Mouse (Mus musculus): ENCODE results near the gene Ano2. TPM values are rescaled to one million over a fixed set of nuclear protein-coding genes. Genes with fewer than 3 reads are reported as not detected.

Ano2 gene
- polyA plus RNA-seq, 1 experiment: not detected

- H3K4me3 ChIP-seq (ENCODE audit: low read depth, low read length): no peak overlapping the region
- H3K4me1 ChIP-seq (ENCODE audit: control insufficient read depth, insufficient read depth, low read length): no peaks in the 10 kb centered on the region
- H3K9ac ChIP-seq (ENCODE audit: low read depth, poor library complexity, severe bottlenecking): no peak overlapping the region
- no peaks in the 10 kb centered on the region for H3K9me3 ChIP-seq (replicated peaks; ENCODE audit: control insufficient read depth, insufficient read depth, low read length, poor library complexity, severe bottlenecking)
- no peak overlapping the region for H3K27ac ChIP-seq (ENCODE audit: insufficient read depth, low read length)
- no peaks in the 10 kb centered on the region for H3K36me3 ChIP-seq (ENCODE audit: control insufficient read depth, insufficient read depth, low read length, poor library complexity, severe bottlenecking)
- TF ChIP-seq CTCF (IDR thresholded peaks at IDR 0.05; ENCODE audit: low read depth, low read length): peak; percentile 38
- no peak for TF ChIP-seq POLR2A (IDR thresholded peaks at IDR 0.05; ENCODE audit: insufficient read depth, low read length)
- no peaks in the 10 kb centered on the region for H3K27me3 ChIP-seq (ENCODE audit: control insufficient read depth, insufficient read depth, low read length, poor library complexity, severe bottlenecking)
Observed at GRCm38 (mm10) chr6:126045931-126046330, 355.7 kb downstream of the Ano2 start.

- TF ChIP-seq CTCF (IDR thresholded peaks at IDR 0.05; ENCODE audit: low read depth, low read length) (no peak), POLR2A (IDR thresholded peaks at IDR 0.05; ENCODE audit: insufficient read depth, low read length) (no peak), EP300 (IDR thresholded peaks at IDR 0.05; ENCODE audit: insufficient read depth, low read depth, low read length) (no peak)
- no peak overlapping the region for H3K9ac ChIP-seq (ENCODE audit: low read depth, poor library complexity, severe bottlenecking)
Observed at GRCm38 (mm10) chr6:126048206-126048605, 358.0 kb downstream of the Ano2 start.

GRCm38 (mm10) chr6:126053136-126053535 lies 362.9 kb downstream of the Ano2 start:
- Histone ChIP-seq H3K27me3 (ENCODE audit: control insufficient read depth, insufficient read depth, low read length, poor library complexity, severe bottlenecking) (no peaks in the 10 kb centered on the region), H3K9ac (ENCODE audit: low read depth, poor library complexity, severe bottlenecking) (no peak overlapping the region), H3K36me3 (ENCODE audit: control insufficient read depth, insufficient read depth, low read length, poor library complexity, severe bottlenecking) (no peaks in the 10 kb centered on the region), H3K4me3 (ENCODE audit: low read depth, low read length) (no peak overlapping the region), H3K27ac (ENCODE audit: insufficient read depth, low read length) (no peak overlapping the region), H3K9me3 (replicated peaks; ENCODE audit: control insufficient read depth, insufficient read depth, low read length, poor library complexity, severe bottlenecking) (no peaks in the 10 kb centered on the region), H3K4me1 (ENCODE audit: control insufficient read depth, insufficient read depth, low read length) (no peaks in the 10 kb centered on the region)
- TF ChIP-seq POLR2A (IDR thresholded peaks at IDR 0.05; ENCODE audit: insufficient read depth, low read length) (no peak), CTCF (IDR thresholded peaks at IDR 0.05; ENCODE audit: low read depth, low read length) (no peak), EP300 (IDR thresholded peaks at IDR 0.05; ENCODE audit: insufficient read depth, low read depth, low read length) (no peak)

More at GRCm38 (mm10) chr6:126048206-126048605, 358.0 kb downstream of the Ano2 start:
- no peak overlapping the region for H3K4me3 ChIP-seq (ENCODE audit: low read depth, low read length)
- no peaks in the 10 kb centered on the region for H3K4me1 ChIP-seq (ENCODE audit: control insufficient read depth, insufficient read depth, low read length)
- H3K9me3 ChIP-seq (replicated peaks; ENCODE audit: control insufficient read depth, insufficient read depth, low read length, poor library complexity, severe bottlenecking): no peaks in the 10 kb centered on the region
- no peak overlapping the region for H3K27ac ChIP-seq (ENCODE audit: insufficient read depth, low read length)
- H3K27me3 ChIP-seq (ENCODE audit: control insufficient read depth, insufficient read depth, low read length, poor library complexity, severe bottlenecking): no peaks in the 10 kb centered on the region
- H3K36me3 ChIP-seq (ENCODE audit: control insufficient read depth, insufficient read depth, low read length, poor library complexity, severe bottlenecking): no peaks in the 10 kb centered on the region

GRCm38 (mm10) chr6:126057706-126058105 lies 367.5 kb downstream of the Ano2 start:
- Histone ChIP-seq H3K27ac (ENCODE audit: insufficient read depth, low read length) (no peak overlapping the region), H3K4me1 (ENCODE audit: control insufficient read depth, insufficient read depth, low read length) (no peaks in the 10 kb centered on the region), H3K36me3 (ENCODE audit: control insufficient read depth, insufficient read depth, low read length, poor library complexity, severe bottlenecking) (no peaks in the 10 kb centered on the region), H3K9me3 (replicated peaks; ENCODE audit: control insufficient read depth, insufficient read depth, low read length, poor library complexity, severe bottlenecking) (no peaks in the 10 kb centered on the region), H3K27me3 (ENCODE audit: control insufficient read depth, insufficient read depth, low read length, poor library complexity, severe bottlenecking) (no peaks in the 10 kb centered on the region), H3K4me3 (ENCODE audit: low read depth, low read length) (no peak overlapping the region), H3K9ac (ENCODE audit: low read depth, poor library complexity, severe bottlenecking) (no peak overlapping the region)
- TF ChIP-seq POLR2A (IDR thresholded peaks at IDR 0.05; ENCODE audit: insufficient read depth, low read length) (no peak), EP300 (IDR thresholded peaks at IDR 0.05; ENCODE audit: insufficient read depth, low read depth, low read length) (no peak), CTCF (IDR thresholded peaks at IDR 0.05; ENCODE audit: low read depth, low read length) (no peak)

GRCm38 (mm10) chr6:126080531-126080930 lies 390.3 kb downstream of the Ano2 start:
- TF ChIP-seq POLR2A (IDR thresholded peaks at IDR 0.05; ENCODE audit: insufficient read depth, low read length) (no peak), EP300 (IDR thresholded peaks at IDR 0.05; ENCODE audit: insufficient read depth, low read depth, low read length) (no peak), CTCF (IDR thresholded peaks at IDR 0.05; ENCODE audit: low read depth, low read length) (no peak)

GRCm38 (mm10) chr6:126086321-126086950 lies 396.2 kb downstream of the Ano2 start:
- no peak overlapping the region for H3K4me3 ChIP-seq (ENCODE audit: low read depth, low read length)
- H3K9me3 ChIP-seq (replicated peaks; ENCODE audit: control insufficient read depth, insufficient read depth, low read length, poor library complexity, severe bottlenecking): no peaks in the 10 kb centered on the region
- no peaks in the 10 kb centered on the region; the same call in 1 of the 2 replicates for H3K27me3 ChIP-seq (ENCODE audit: control insufficient read depth, insufficient read depth, low read length, poor library complexity, severe bottlenecking)
- H3K27ac ChIP-seq (ENCODE audit: insufficient read depth, low read length): no peak overlapping the region
- no peaks in the 10 kb centered on the region for H3K36me3 ChIP-seq (ENCODE audit: control insufficient read depth, insufficient read depth, low read length, poor library complexity, severe bottlenecking)
- H3K4me1 ChIP-seq (ENCODE audit: control insufficient read depth, insufficient read depth, low read length): no peaks in the 10 kb centered on the region
- TF ChIP-seq EP300 (IDR thresholded peaks at IDR 0.05; ENCODE audit: insufficient read depth, low read depth, low read length): no peak
- no peak for TF ChIP-seq CTCF (IDR thresholded peaks at IDR 0.05; ENCODE audit: low read depth, low read length)
- no peak for TF ChIP-seq POLR2A (IDR thresholded peaks at IDR 0.05; ENCODE audit: insufficient read depth, low read length)
- no peak overlapping the region for H3K9ac ChIP-seq (ENCODE audit: low read depth, poor library complexity, severe bottlenecking)

More at GRCm38 (mm10) chr6:126080531-126080930, 390.3 kb downstream of the Ano2 start:
- Histone ChIP-seq H3K36me3 (ENCODE audit: control insufficient read depth, insufficient read depth, low read length, poor library complexity, severe bottlenecking) (no peaks in the 10 kb centered on the region), H3K27me3 (ENCODE audit: control insufficient read depth, insufficient read depth, low read length, poor library complexity, severe bottlenecking) (no peaks in the 10 kb centered on the region), H3K9ac (ENCODE audit: low read depth, poor library complexity, severe bottlenecking) (no peak overlapping the region), H3K9me3 (replicated peaks; ENCODE audit: control insufficient read depth, insufficient read depth, low read length, poor library complexity, severe bottlenecking) (no peaks in the 10 kb centered on the region), H3K4me1 (ENCODE audit: control insufficient read depth, insufficient read depth, low read length) (no peaks in the 10 kb centered on the region), H3K4me3 (ENCODE audit: low read depth, low read length) (no peak overlapping the region), H3K27ac (ENCODE audit: insufficient read depth, low read length) (no peak overlapping the region)

All from ES-Bruce4 (cell line).